Mouse (Mus musculus) megakaryocyte, embryonic 14.5 days (primary cell): ENCODE data around the gene Cartpt. TPM values are rescaled to one million over a fixed set of nuclear protein-coding genes. Genes with fewer than 3 reads are reported as not detected.
"Not testable (repeated sequence)": the region's sequence is repeated elsewhere in the genome, so short reads cannot be mapped to it uniquely, and the experiment has no call there.

ENCODE experiments used
- H3K27me3 ChIP-seq: replicated peaks from 2 replicates; pipeline ENCODE3; 2012; ENCODE audit warnings: inconsistent platforms
- H3K36me3 ChIP-seq: replicated peaks from 2 replicates; pipeline ENCODE3; 2012; ENCODE audit warnings: low read length, inconsistent platforms, mixed read lengths
- H3K4me1 ChIP-seq: 2 replicates; pipeline ENCODE4 v1.6.1; 2012; ENCODE audit warnings: inconsistent platforms
- H3K4me3 ChIP-seq: replicated peaks from 2 replicates; pipeline ENCODE3; 2012; ENCODE audit warnings: moderate library complexity, mild to moderate bottlenecking, inconsistent platforms
- H3K9me3 ChIP-seq: 2 replicates; pipeline ENCODE4 v1.6.1; 2012; ENCODE audit warnings: inconsistent platforms
- FLI1 ChIP-seq: IDR thresholded peaks from 2 replicates; pipeline ENCODE4 v1.6.1; 2012; ENCODE audit warnings: low read length, inconsistent platforms, mixed read lengths
- GATA1 ChIP-seq: IDR thresholded peaks from 3 replicates; pipeline ENCODE4 v1.6.1; 2012; ENCODE audit warnings: mixed read lengths, low read length, inconsistent platforms, borderline replicate concordance
- polyA plus RNA-seq: library from polyadenylated mRNA; stranded (reverse); fragments of >175 nt; gene quantifications from 2 replicates; pipeline ENCODE4 v1.2.3, GENCODE M21; 2012; ENCODE audit warnings: low replicate concordance; ENCODE audit not compliant: insufficient read depth

Cartpt gene
- polyA plus RNA-seq, 1 experiment = not detected

DNA sequence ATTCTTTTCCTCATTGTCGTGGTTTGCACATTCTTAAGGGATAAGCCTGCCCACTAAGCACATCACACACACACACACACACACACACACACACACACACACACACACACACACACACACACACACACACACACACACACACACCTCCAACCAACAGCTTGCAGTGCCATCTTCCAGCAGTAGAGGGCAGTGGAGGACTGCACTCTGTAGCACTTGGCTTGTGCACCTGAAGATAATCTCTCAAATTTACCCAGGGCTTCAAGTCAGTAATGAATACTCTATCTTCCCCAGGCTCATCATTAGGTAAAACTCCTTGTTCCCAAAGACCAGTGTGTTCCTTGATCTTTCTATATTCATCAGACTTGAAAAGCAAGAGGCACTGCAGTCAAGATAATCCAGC is 41.8 kb downstream of the Cartpt start:
- Histone ChIP-seq H3K27me3 (peaks cover 11% of the 10 kb centered on the region), H3K4me1 (peaks cover 21% of the 10 kb centered on the region), H3K9me3 (peaks cover 7% of the 10 kb centered on the region), H3K4me3 (peak overlapping the region; percentile 33), H3K36me3 (no peaks in the 10 kb centered on the region)
- TF ChIP-seq FLI1 (no peak), GATA1 (no peak)

DNA sequence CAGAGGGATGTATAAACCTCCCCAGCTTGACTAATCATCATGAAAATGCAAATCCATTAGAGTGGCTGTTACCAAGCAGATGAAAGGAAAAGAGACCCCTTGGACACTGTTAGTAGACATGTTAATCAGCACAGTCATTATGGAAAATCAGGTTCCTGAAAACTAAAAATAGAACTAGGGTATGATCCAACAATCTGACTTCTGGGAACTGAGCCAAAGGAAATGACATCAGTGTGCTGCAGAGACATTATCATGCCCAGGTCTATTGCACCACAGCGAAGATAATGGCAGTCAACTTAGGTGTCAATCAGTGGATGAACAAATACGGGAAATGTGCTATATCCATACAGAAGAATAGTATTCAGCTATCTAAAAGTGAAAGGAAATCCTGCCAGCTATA is 43.0 kb downstream of the Cartpt start:
- peak overlapping the region; percentile 56 for H3K4me3 ChIP-seq
- peaks cover 18% of the 10 kb centered on the region for H3K4me1 ChIP-seq
- H3K27me3 ChIP-seq = peaks cover 9% of the 10 kb centered on the region
- H3K36me3 ChIP-seq = no peaks in the 10 kb centered on the region
- TF ChIP-seq GATA1 (no peak), FLI1 (no peak)
- peaks cover 7% of the 10 kb centered on the region for H3K9me3 ChIP-seq

DNA sequence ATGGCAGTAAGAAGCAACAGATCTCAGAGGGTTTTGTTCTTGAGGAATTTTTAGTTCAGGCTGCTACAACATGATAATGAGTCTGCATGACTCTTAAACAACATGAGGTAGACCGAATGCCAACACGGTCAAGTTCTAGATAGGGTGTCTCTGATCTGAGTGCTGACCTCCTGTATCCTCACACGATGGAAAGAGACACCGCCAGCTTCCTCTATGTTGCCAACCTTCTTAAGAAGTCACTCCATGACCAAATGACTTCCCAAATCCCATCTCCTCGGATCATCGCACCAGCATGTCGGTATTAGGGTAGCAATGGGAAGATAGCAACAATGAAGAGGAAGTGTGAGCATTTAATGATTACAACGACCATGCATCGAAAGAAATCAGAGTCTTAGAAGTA is 43.6 kb downstream of the Cartpt start:
- H3K4me1 ChIP-seq = peaks cover 18% of the 10 kb centered on the region
- TF ChIP-seq FLI1 (no peak), GATA1 (no peak)
- peaks cover 7% of the 10 kb centered on the region for H3K9me3 ChIP-seq
- H3K27me3 ChIP-seq = peaks cover 9% of the 10 kb centered on the region
- H3K36me3 ChIP-seq = no peaks in the 10 kb centered on the region
- no peak overlapping the region for H3K4me3 ChIP-seq

DNA sequence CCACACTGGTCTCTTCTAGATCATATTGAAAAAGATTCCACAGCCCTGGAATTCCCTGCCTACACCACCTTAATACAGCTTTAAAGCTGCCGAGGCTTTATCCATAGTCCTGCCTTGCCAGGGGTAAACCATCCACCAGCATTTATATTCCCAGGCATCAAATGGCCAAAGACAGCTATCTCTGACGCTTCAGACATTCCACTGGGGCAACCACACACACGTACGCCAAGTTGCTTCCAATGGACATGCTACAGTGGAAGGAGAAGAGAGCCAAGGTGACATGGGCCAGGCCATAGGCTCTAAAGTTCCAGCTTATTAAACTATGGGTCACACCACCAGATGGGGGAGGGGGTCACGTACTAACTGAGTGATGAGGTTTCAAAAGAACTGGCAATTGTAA is 45.7 kb downstream of the Cartpt start:
- peaks cover 13% of the 10 kb centered on the region for H3K27me3 ChIP-seq

DNA sequence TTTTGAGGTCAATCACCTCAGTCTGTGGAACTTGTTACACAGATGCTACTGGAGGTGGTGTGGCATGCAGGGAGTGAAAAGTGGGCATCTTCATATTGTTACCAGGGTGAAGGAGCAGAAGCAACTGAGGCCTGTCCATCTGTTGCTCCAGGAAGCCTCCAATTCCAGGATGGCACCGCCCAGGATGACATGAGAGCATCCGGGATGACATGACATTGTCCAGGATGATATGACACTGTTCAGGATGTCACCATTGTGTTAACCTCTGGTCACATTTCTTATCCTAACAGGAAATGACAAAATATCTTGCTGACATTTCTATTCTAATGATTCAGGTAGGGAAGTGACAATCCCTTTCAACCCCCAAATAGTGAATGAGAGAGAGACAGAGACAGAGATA is 47.8 kb downstream of the Cartpt start:
- no peak for TF ChIP-seq FLI1
- no peak for TF ChIP-seq GATA1
- Histone ChIP-seq H3K27me3 (peaks cover 19% of the 10 kb centered on the region), H3K4me1 (peaks cover 22% of the 10 kb centered on the region), H3K36me3 (no peaks in the 10 kb centered on the region), H3K4me3 (no peak overlapping the region), H3K9me3 (no peaks in the 10 kb centered on the region)

More for the DNA sequence above, 45.7 kb downstream of the Cartpt start:
- Histone ChIP-seq H3K9me3 (no peaks in the 10 kb centered on the region), H3K4me3 (no peak overlapping the region), H3K36me3 (no peaks in the 10 kb centered on the region), H3K4me1 (peaks cover 25% of the 10 kb centered on the region)
- TF ChIP-seq FLI1 (no peak), GATA1 (no peak)

DNA sequence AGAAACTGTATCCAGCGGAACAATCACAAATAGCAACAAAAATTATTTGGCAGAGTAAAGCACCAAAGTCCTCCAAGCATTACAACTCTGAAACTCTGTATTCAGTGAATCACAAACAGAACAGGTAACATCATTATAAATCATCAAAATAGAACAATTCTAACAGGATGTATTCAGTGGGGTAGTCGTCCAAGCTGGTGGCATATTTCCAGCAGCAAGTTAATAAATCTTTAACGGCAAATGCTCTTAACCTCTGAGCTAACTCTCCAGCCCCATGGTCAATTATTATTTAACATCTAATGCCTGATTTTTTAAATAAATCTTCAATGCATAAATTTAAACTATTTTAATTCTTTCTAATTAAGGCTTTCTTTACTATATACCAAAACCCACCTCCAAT is 48.5 kb downstream of the Cartpt start:
- H3K27me3 ChIP-seq = peaks cover 20% of the 10 kb centered on the region
- H3K9me3 ChIP-seq, H3K36me3 ChIP-seq, H3K4me3 ChIP-seq: not testable (repeated sequence)
- H3K4me1 ChIP-seq = peaks cover 15% of the 10 kb centered on the region

DNA sequence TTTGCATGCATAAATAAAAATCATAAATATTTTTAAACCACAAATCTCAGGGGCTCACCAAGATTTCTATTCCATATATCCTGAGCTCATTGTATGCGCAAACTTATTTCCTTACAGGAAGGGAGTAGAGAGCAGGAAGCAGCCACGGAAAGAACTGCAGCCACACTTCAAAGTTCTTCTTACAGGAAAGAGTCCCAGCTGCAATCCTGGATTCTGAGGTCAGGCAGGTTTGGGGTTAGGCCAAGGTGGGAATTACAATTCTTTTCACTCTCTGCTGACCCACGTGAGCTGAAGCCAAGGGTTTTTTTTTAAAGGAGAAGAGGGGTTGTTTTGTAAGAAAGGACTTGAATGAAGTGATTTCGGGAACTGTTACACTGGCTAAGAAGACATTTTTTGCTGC is 49.9 kb downstream of the Cartpt start:
- H3K9me3 ChIP-seq = no peaks in the 10 kb centered on the region
- TF ChIP-seq GATA1 = no peak
- no peak for TF ChIP-seq FLI1

DNA sequence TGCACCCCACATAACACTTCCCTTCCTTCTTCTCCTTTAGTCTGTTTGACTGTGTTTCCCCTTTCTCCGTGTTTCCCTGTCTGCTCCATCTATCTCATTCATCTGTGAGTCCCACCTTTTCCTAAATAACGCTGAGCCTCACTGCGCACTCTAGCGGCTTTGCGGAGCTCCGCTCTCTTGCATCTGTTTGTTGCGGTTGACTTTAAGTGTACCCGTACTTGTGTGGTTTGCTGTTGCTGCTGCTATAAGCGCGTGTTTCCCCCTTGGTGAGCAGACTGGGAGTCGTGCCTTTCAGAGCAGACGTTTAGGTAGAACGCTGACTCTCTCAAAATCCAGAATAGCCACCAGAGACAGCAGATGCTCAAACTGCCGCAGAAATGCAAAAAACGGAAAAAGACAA is 51.3 kb downstream of the Cartpt start:
- Histone ChIP-seq H3K4me1 (peaks cover 8% of the 10 kb centered on the region), H3K27me3 (peaks cover 18% of the 10 kb centered on the region), H3K9me3 (no peaks in the 10 kb centered on the region), H3K4me3 (no peak overlapping the region), H3K36me3 (no peaks in the 10 kb centered on the region)
- TF ChIP-seq FLI1 (no peak), GATA1 (no peak)

More for the DNA sequence above, 49.9 kb downstream of the Cartpt start:
- peaks cover 8% of the 10 kb centered on the region for H3K4me1 ChIP-seq
- H3K27me3 ChIP-seq = peaks cover 21% of the 10 kb centered on the region
- H3K36me3 ChIP-seq = no peaks in the 10 kb centered on the region
- H3K4me3 ChIP-seq = no peak overlapping the region

Other genes with a start within 250 kb of the Cartpt start
- gene Mccc2, start 114.5 kb upstream of the Cartpt start, polyA plus RNA-seq = 7.9 and 13.6 TPM in 2 replicates
- 0.67 and 1.8 TPM in 2 replicates for gene Bdp1, start 203.0 kb upstream of the Cartpt start, polyA plus RNA-seq
- 20.9 TPM in 1 of 2 replicates, not detected in the other for gene Serf1, start 206.9 kb upstream of the Cartpt start, polyA plus RNA-seq
- 69.1 and 101 TPM in 2 replicates for gene Smn1, start 223.8 kb upstream of the Cartpt start, polyA plus RNA-seq